Comparison of ENCODE assay signal across 8 mouse cellular contexts in the genomic region with DNA sequence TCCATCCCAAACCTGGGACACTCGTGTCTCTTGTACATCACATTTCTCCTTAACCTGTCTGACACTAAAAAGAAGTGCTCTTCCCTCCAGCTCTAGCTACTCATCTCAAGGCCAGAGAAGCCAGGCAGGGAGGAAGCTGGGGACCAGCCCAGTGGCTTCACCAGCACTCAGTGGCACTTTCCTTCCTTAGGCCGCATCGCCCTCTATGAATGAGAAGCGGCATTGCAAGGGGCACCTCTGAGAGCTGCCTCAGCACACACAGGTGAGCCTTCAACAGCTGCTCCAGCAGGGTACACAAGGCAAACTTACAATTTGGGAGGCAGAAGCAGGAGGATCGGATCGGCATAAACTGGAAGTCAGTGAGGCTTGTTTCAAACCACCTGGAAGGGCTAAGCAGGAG. TPM values are rescaled to one million over a fixed set of nuclear protein-coding genes. Genes with fewer than 3 reads are reported as not detected.
DNase-seq lines count a peak whose midpoint lies in the region; ATAC-seq and TF ChIP-seq lines count a peak whose summit lies in the region.

No protein-coding gene starts in this region.

- H3K4me1 ChIP-seq in MEL (ENCODE audit: control insufficient read depth in 1 of 2, insufficient read depth in 2 of 2, low read length in 2 of 2) = peaks cover 16 to 31% of the 10 kb centered on the region in 2 experiments
- peaks cover 11% of the 10 kb centered on the region for H3K4me1 ChIP-seq in lung, adult 2 months (ENCODE audit: control insufficient read depth, insufficient read depth, low read length)
- H3K4me1 ChIP-seq in forebrain, embryonic 16.5 days (replicated peaks; ENCODE audit: control insufficient read depth, insufficient read depth, low read length) = peaks cover 3% of the 10 kb centered on the region; the same call in 1 of the 2 replicates

- intact Hi-C loops in left cerebral cortex, adult 2 months (cut with DNase I) = loop anchor here (10.0 kb wide), 1 partner anchor 239 kb away; no protein-coding TSS in a partner anchor
- intact Hi-C loops in left cerebral cortex, postnatal 10 days (cut with DNase I) = no loop called here

- TF ChIP-seq CTCF in left cerebral cortex, adult 2 months (IDR thresholded peaks at IDR 0.05) = peak; percentile 76
- peak; percentile 81 to 94 (median 90) for TF ChIP-seq CTCF in MEL (IDR thresholded peaks at IDR 0.05 in 2 of 3, conservative IDR thresholded peaks at IDR 0.05 in 1 of 3; ENCODE audit: control insufficient read depth in 1 of 3, insufficient read depth in 1 of 3, low read depth in 2 of 3, low read length in 3 of 3, poor library complexity in 1 of 3, severe bottlenecking in 1 of 3)
- TF ChIP-seq CTCF in lung, adult 2 months (IDR thresholded peaks at IDR 0.05; ENCODE audit: insufficient read depth, low read length) = peak; percentile 90

- no peak overlapping the region for H3K9ac ChIP-seq in MEL (ENCODE audit: control insufficient read depth, low read depth, low read length, poor library complexity, severe bottlenecking)
- no peak overlapping the region for H3K9ac ChIP-seq in forebrain, embryonic 16.5 days (replicated peaks; ENCODE audit: low read depth, low read length)

- H3K4me3 ChIP-seq in left cerebral cortex, adult 2 months = no peak overlapping the region
- no peak overlapping the region for H3K4me3 ChIP-seq in MEL (ENCODE audit: control insufficient read depth in 1 of 2, insufficient read depth in 1 of 2, low read depth in 2 of 2, low read length in 2 of 2)
- H3K4me3 ChIP-seq in lung, adult 2 months (replicated peaks; ENCODE audit: extremely low read depth, low read depth, low read length) = no peak overlapping the region
- no peak overlapping the region for H3K4me3 ChIP-seq in forebrain, embryonic 16.5 days (replicated peaks; ENCODE audit: low read length)

- TF ChIP-seq POLR2A in MEL (IDR thresholded peaks at IDR 0.05; ENCODE audit: control insufficient read depth in 1 of 2, insufficient read depth in 1 of 2, low read depth in 1 of 2, low read length in 2 of 2, poor library complexity in 1 of 2) = no peak
- TF ChIP-seq POLR2A in lung, adult 2 months (IDR thresholded peaks at IDR 0.05; ENCODE audit: borderline replicate concordance, extremely low read depth, low read depth, low read length) = no peak

- peaks cover 5 to 26% of the 10 kb centered on the region in 2 experiments; a peak in 3 of 4 replicates for H3K36me3 ChIP-seq in MEL (ENCODE audit: control insufficient read depth in 1 of 2, insufficient read depth in 2 of 2, low read length in 2 of 2)
- H3K36me3 ChIP-seq in forebrain, embryonic 16.5 days (ENCODE audit: control insufficient read depth, insufficient read depth) = peaks cover 18% of the 10 kb centered on the region

- H3K27ac ChIP-seq in left cerebral cortex, adult 2 months = no peak overlapping the region
- H3K27ac ChIP-seq in MEL (ENCODE audit: control insufficient read depth, low read depth, low read length) = peak overlapping the region; percentile 75
- H3K27ac ChIP-seq in forebrain, embryonic 16.5 days (ENCODE audit: low read length) = no peak overlapping the region

- H3K27me3 ChIP-seq in MEL (ENCODE audit: control insufficient read depth in 1 of 2, insufficient read depth in 2 of 2, low read length in 2 of 2) = no peaks in the 10 kb centered on the region
- H3K27me3 ChIP-seq in forebrain, embryonic 16.5 days (replicated peaks; ENCODE audit: control insufficient read depth, insufficient read depth, low read length) = no peaks in the 10 kb centered on the region

- H3K9me3 ChIP-seq in MEL (replicated peaks; ENCODE audit: insufficient read depth, low read length) = no peaks in the 10 kb centered on the region
- no peaks in the 10 kb centered on the region for H3K9me3 ChIP-seq in forebrain, embryonic 16.5 days (ENCODE audit: control insufficient read depth, low read length)

- no peak for DNase-seq in left cerebral cortex, adult 2 months (ENCODE audit: extremely low spot score in 1 of 2, low spot score in 2 of 2)
- no peak for DNase-seq in left cerebral cortex, postnatal 10 days (ENCODE audit: extremely low spot score in 1 of 2, low spot score in 2 of 2)
- peak; percentile 76 for DNase-seq in MEL (ENCODE audit: low read depth, low spot score)
- DNase-seq in c-Kit-positive CD71-positive TER-119-positive erythroid progenitor cells, embryonic 14.5 days (ENCODE audit: low spot score) = peak; percentile 79
- peak; percentile 73 for DNase-seq in lung, adult 2 months
- DNase-seq in spleen, postnatal 36 days (ENCODE audit: low spot score in 2 of 2) = peak; percentile 87 to 90

- TF ChIP-seq RAD21 in MEL (IDR thresholded peaks at IDR 0.05; ENCODE audit: low read depth, low read length) = peak; percentile 88

- ATAC-seq in hematopoietic stem cell, adult 5-6 weeks (replicated peaks in 1 of 2; ENCODE audit: insufficient read depth in 1 of 2, low FRiP score in 2 of 2, low TSS enrichment in 1 of 2, low read depth in 1 of 2, poor library complexity in 2 of 2, severe bottlenecking in 2 of 2) = peak; percentile 75
- no peak for ATAC-seq in forebrain, embryonic 16.5 days

- no peak overlapping the region for H3K4me2 ChIP-seq in forebrain, embryonic 16.5 days (ENCODE audit: low read length)

- no peaks in the 10 kb centered on the region for H3K79me2 ChIP-seq in MEL (ENCODE audit: control insufficient read depth, insufficient read depth, low read length, poor library complexity)

- whole genome bisulfite sequencing in lung, adult 2 months = 44% methylated on average over 6 of the region's 6 CpGs
- 58% methylated on average over 6 of the region's 6 CpGs for WGBS in forebrain, embryonic 16.5 days

- no peak for TF ChIP-seq EP300 in MEL (IDR thresholded peaks at IDR 0.05; ENCODE audit: low read depth in 1 of 2, low read length in 2 of 2)

TF ChIP-seq in MEL, 35 proteins besides CTCF, POLR2A, EP300 and RAD21 (continues in another document):
- TF ChIP-seq UBTF (IDR thresholded peaks at IDR 0.05; ENCODE audit: borderline replicate concordance, insufficient read depth, low read depth, low read length) (no peak), POLR2AphosphoS2 (IDR thresholded peaks at IDR 0.05; ENCODE audit: low read length) (no peak), TAL1 (IDR thresholded peaks at IDR 0.05; ENCODE audit: low read length) (no peak), NRF1 (IDR thresholded peaks at IDR 0.05; ENCODE audit: insufficient read depth, low read depth, low read length, poor library complexity, severe bottlenecking) (no peak), GATA1 (IDR thresholded peaks at IDR 0.05; ENCODE audit: low read depth, low read length) (no peak), ELF1 (IDR thresholded peaks at IDR 0.05; ENCODE audit: low read depth, low read length) (no peak), ZMIZ1 (IDR thresholded peaks at IDR 0.05; ENCODE audit: low read depth, low read length) (no peak), E2F4 (IDR thresholded peaks at IDR 0.05; ENCODE audit: borderline replicate concordance, low read depth, low read length) (no peak), MYB (IDR thresholded peaks at IDR 0.05; ENCODE audit: low read depth, low read length) (no peak)

RNA-seq across cellular contexts. Expression of a gene that starts 6.3 kb away (rescaled TPM):
- total RNA-seq in left cerebral cortex, adult 2 months (2021) = 10 to 100 TPM; 42.8 to 48.8 TPM
- 10 to 100 TPM; 46.1 to 47.1 TPM for total RNA-seq in left cerebral cortex, postnatal 10 days (2021)
- 68.6 and 87.1 TPM in 2 replicates for total RNA-seq in MEL (2012; rRNA removed)
- polyA plus RNA-seq in MEL (2012; ENCODE audit: insufficient read depth in 1 of 2, insufficient read length in 2 of 2, low read depth in 1 of 2, low replicate concordance in 2 of 2, missing spikeins in 1 of 2) = 100 to 1,000 TPM in 1 of 2 experiments, 10 to 100 TPM in 1; 47.4 to 184 TPM
- 52.4 and 75.9 TPM in 2 replicates for total RNA-seq in hematopoietic stem cell, adult 5-6 weeks (2017)
- 267 and 338 TPM in 2 replicates for polyA plus RNA-seq in lung, adult 2 months (2012; rRNA removed)
- polyA plus RNA-seq in forebrain, embryonic 16.5 days (2015; fragmentation: Nextera tagmentation; extraction: Ambion mirVana) = 57.1 and 61.2 TPM in 2 replicates

RNA-seq across cellular contexts. Expression of a gene that starts 17.6 kb away (rescaled TPM):
- total RNA-seq in left cerebral cortex, adult 2 months (2021) = 10 to 100 TPM; 13.6 to 15.5 TPM
- total RNA-seq in left cerebral cortex, postnatal 10 days (2021) = 10 to 100 TPM; 21.8 to 24.7 TPM
- total RNA-seq in MEL (2012; rRNA removed) = 38.3 and 38.7 TPM in 2 replicates
- polyA plus RNA-seq in MEL (2012; ENCODE audit: insufficient read depth in 1 of 2, insufficient read length in 2 of 2, low read depth in 1 of 2, low replicate concordance in 2 of 2, missing spikeins in 1 of 2) = 10 to 100 TPM in 1 of 2 experiments, not detected in 1; 63.4 TPM
- total RNA-seq in hematopoietic stem cell, adult 5-6 weeks (2017) = 81.1 and 92.3 TPM in 2 replicates
- 51.5 and 52.4 TPM in 2 replicates for polyA plus RNA-seq in lung, adult 2 months (2012; rRNA removed)
- polyA plus RNA-seq in forebrain, embryonic 16.5 days (2015; fragmentation: Nextera tagmentation; extraction: Ambion mirVana) = 56.9 and 59.4 TPM in 2 replicates

RNA-seq across cellular contexts. Expression of a gene that starts 17.8 kb away (rescaled TPM):
- total RNA-seq in left cerebral cortex, adult 2 months (2021) = 10 to 100 TPM; 45.0 to 46.0 TPM
- 10 to 100 TPM; 56.3 to 63.5 TPM for total RNA-seq in left cerebral cortex, postnatal 10 days (2021)
- total RNA-seq in MEL (2012; rRNA removed) = 1.0 and 1.5 TPM in 2 replicates
- polyA plus RNA-seq in MEL (2012; ENCODE audit: insufficient read depth in 1 of 2, insufficient read length in 2 of 2, low read depth in 1 of 2, low replicate concordance in 2 of 2, missing spikeins in 1 of 2) = 1 to 10 TPM in 1 of 2 experiments, not detected in 1; 3.8 TPM
- total RNA-seq in hematopoietic stem cell, adult 5-6 weeks (2017) = 9.5 and 10.4 TPM in 2 replicates
- polyA plus RNA-seq in lung, adult 2 months (2012; rRNA removed) = 61.9 and 70.8 TPM in 2 replicates
- polyA plus RNA-seq in forebrain, embryonic 16.5 days (2015; fragmentation: Nextera tagmentation; extraction: Ambion mirVana) = 32.5 and 44.1 TPM in 2 replicates

RNA-seq across cellular contexts. Expression of a gene that starts 27.3 kb away (rescaled TPM):
- total RNA-seq in left cerebral cortex, adult 2 months (2021) = 10 to 100 TPM; 85.1 to 96.7 TPM
- 10 to 100 TPM; 89.6 to 91.0 TPM for total RNA-seq in left cerebral cortex, postnatal 10 days (2021)
- 35.4 and 43.1 TPM in 2 replicates for total RNA-seq in MEL (2012; rRNA removed)
- 10 to 100 TPM in 1 of 2 experiments, not detected in 1; 81.8 TPM for polyA plus RNA-seq in MEL (2012; ENCODE audit: insufficient read depth in 1 of 2, insufficient read length in 2 of 2, low read depth in 1 of 2, low replicate concordance in 2 of 2, missing spikeins in 1 of 2)
- 13.6 and 35.8 TPM in 2 replicates for total RNA-seq in hematopoietic stem cell, adult 5-6 weeks (2017)
- 87.0 and 91.3 TPM in 2 replicates for polyA plus RNA-seq in lung, adult 2 months (2012; rRNA removed)
- 75.2 and 79.7 TPM in 2 replicates for polyA plus RNA-seq in forebrain, embryonic 16.5 days (2015; fragmentation: Nextera tagmentation; extraction: Ambion mirVana)

RNA-seq across cellular contexts. Expression of a gene that starts 57.9 kb away (rescaled TPM):
- 100 to 1,000 TPM; 150 to 151 TPM for total RNA-seq in left cerebral cortex, adult 2 months (2021)
- total RNA-seq in left cerebral cortex, postnatal 10 days (2021) = 100 to 1,000 TPM; 146 to 151 TPM
- 29.6 and 32.7 TPM in 2 replicates for total RNA-seq in MEL (2012; rRNA removed)
- polyA plus RNA-seq in MEL (2012; ENCODE audit: insufficient read depth in 1 of 2, insufficient read length in 2 of 2, low read depth in 1 of 2, low replicate concordance in 2 of 2, missing spikeins in 1 of 2) = 100 to 1,000 TPM in 1 of 2 experiments, 10 to 100 TPM in 1; 54.5 to 260 TPM
- 37.7 and 45.2 TPM in 2 replicates for total RNA-seq in hematopoietic stem cell, adult 5-6 weeks (2017)
- 111 and 136 TPM in 2 replicates for polyA plus RNA-seq in lung, adult 2 months (2012; rRNA removed)
- 101 and 102 TPM in 2 replicates for polyA plus RNA-seq in forebrain, embryonic 16.5 days (2015; fragmentation: Nextera tagmentation; extraction: Ambion mirVana)

Comparison
In these comparisons a context has a peak if more than half of its experiments do, and no peak if none do; other contexts are left out.
1. DNase-seq: peak in MEL (single experiment), c-Kit-positive CD71-positive TER-119-positive erythroid progenitor cells, embryonic 14.5 days (single experiment), lung, adult 2 months (single experiment) and spleen, postnatal 36 days (2 of 2); none in left cerebral cortex, adult 2 months (0 of 2) and left cerebral cortex, postnatal 10 days (0 of 2).
2. Peak in every context shown above with its lines, with median percentiles within 50 percentile points of each other: CTCF ChIP-seq.